Mouse (Mus musculus): Measurements from ENCODE around the gene Rasgrp2. TPM values are rescaled to one million over a fixed set of nuclear protein-coding genes. Genes with fewer than 3 reads are reported as not detected.

Gene Rasgrp2
- polyA plus RNA-seq, 1 experiment = 8.4 TPM

DNA sequence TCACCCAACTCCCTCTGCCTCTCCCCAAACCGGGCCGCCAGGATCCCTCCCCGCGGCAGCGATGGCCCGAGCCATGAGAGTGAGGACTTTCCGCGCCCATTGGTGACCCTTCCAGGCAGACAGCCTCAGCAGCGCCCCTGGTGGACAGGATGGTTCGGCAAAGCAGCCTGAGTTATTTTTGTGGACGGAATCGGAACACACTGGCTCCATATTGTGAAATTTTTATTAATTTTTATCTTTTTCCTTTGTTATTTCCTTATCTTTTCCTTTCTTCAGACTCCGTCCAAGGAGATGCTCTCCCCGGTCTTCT, 22.9 kb upstream of the Rasgrp2 start:
- TF ChIP-seq CTCF (IDR thresholded peaks at IDR 0.05; ENCODE audit: control insufficient read depth, insufficient read depth, insufficient replicate concordance, low read depth, low read length) = peak; percentile 46; the same call in 1 of the 2 replicates
- TF ChIP-seq POLR2A (IDR thresholded peaks at IDR 0.05; ENCODE audit: control insufficient read depth, low read depth, low read length) = no peak
- Histone ChIP-seq H3K4me3 (ENCODE audit: control insufficient read depth, low read depth, low read length) (no peak overlapping the region), H3K27me3 (ENCODE audit: control insufficient read depth, insufficient read depth, low read length) (no peaks in the 10 kb centered on the region), H3K27ac (ENCODE audit: control insufficient read depth, insufficient read depth, low read depth, low read length) (no peak overlapping the region), H3K36me3 (ENCODE audit: control insufficient read depth, insufficient read depth, low read length) (peaks cover 13% of the 10 kb centered on the region), H3K4me1 (ENCODE audit: control insufficient read depth, insufficient read depth, low read length) (peaks cover 2% of the 10 kb centered on the region; the same call in 1 of the 2 replicates)

DNA sequence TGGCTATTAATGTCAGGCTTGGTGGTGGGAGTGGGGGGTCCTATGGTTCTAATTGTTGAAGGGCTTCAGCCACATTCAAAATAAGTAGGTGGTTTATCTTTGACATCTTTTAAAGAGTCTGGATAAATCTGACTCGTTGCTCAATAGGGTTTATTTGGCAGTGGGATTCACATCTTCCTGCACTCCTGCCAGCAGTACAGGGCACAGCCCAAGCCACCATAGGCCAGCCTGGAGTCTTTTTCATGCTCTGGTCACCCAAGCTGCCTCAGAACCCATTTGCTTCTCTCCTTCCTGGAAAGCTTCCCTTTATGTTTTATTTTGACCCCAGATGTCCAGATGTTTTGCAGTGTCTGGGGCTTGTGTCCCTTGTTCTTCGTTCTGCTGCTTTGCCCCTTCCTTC, 22.5 kb upstream of the Rasgrp2 start:
- Histone ChIP-seq H3K36me3 (ENCODE audit: control insufficient read depth, insufficient read depth, low read length) (peaks cover 11% of the 10 kb centered on the region), H3K4me3 (ENCODE audit: control insufficient read depth, low read depth, low read length) (no peak overlapping the region), H3K27me3 (ENCODE audit: control insufficient read depth, insufficient read depth, low read length) (no peaks in the 10 kb centered on the region), H3K27ac (ENCODE audit: control insufficient read depth, insufficient read depth, low read depth, low read length) (no peak overlapping the region), H3K4me1 (ENCODE audit: control insufficient read depth, insufficient read depth, low read length) (peaks cover 2% of the 10 kb centered on the region; the same call in 1 of the 2 replicates)
- TF ChIP-seq POLR2A (IDR thresholded peaks at IDR 0.05; ENCODE audit: control insufficient read depth, low read depth, low read length) (no peak), CTCF (IDR thresholded peaks at IDR 0.05; ENCODE audit: control insufficient read depth, insufficient read depth, insufficient replicate concordance, low read depth, low read length) (no peak)

DNA sequence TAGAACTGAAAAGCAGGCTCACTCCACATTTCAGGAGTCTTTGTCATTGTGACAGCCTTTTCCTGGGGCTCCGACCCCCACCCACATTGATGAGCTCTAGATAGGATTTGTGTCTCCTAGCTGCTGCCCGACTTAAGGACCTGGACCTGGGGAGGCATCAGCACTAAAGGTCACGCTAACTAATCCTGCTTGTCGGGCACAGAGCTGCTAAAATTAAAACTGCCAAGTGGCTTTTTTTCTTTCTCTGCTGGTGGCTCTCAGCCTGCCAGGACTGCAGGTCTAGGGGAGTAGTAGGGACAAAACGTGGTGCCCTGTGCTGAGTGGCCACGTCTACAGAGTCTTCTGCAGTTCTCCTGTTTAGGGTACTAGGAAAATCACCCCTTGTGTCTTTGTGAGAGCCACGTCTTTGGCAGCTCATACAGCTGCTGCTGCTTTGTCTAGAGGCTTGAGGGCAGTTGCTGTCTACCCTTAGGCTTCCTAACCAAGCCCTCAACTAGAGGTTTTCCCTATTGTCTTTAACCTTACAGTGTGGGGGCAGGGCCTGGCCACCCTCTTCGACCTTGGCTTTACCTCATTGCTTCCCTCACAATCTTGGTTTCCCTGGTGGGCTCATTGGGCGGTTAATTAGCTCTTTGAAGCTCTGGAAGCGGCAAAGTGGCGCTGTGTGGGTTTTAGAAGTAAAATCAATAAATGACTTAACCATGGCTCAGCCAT, 21.7 kb upstream of the Rasgrp2 start:
- Histone ChIP-seq H3K4me1 (ENCODE audit: control insufficient read depth, insufficient read depth, low read length) (peaks cover 2% of the 10 kb centered on the region; the same call in 1 of the 2 replicates), H3K27ac (ENCODE audit: control insufficient read depth, insufficient read depth, low read depth, low read length) (no peak overlapping the region), H3K4me3 (ENCODE audit: control insufficient read depth, low read depth, low read length) (no peak overlapping the region), H3K36me3 (ENCODE audit: control insufficient read depth, insufficient read depth, low read length) (peaks cover 11% of the 10 kb centered on the region), H3K27me3 (ENCODE audit: control insufficient read depth, insufficient read depth, low read length) (no peaks in the 10 kb centered on the region)
- TF ChIP-seq POLR2A (IDR thresholded peaks at IDR 0.05; ENCODE audit: control insufficient read depth, low read depth, low read length) = no peak
- no peak for TF ChIP-seq CTCF (IDR thresholded peaks at IDR 0.05; ENCODE audit: control insufficient read depth, insufficient read depth, insufficient replicate concordance, low read depth, low read length)

DNA sequence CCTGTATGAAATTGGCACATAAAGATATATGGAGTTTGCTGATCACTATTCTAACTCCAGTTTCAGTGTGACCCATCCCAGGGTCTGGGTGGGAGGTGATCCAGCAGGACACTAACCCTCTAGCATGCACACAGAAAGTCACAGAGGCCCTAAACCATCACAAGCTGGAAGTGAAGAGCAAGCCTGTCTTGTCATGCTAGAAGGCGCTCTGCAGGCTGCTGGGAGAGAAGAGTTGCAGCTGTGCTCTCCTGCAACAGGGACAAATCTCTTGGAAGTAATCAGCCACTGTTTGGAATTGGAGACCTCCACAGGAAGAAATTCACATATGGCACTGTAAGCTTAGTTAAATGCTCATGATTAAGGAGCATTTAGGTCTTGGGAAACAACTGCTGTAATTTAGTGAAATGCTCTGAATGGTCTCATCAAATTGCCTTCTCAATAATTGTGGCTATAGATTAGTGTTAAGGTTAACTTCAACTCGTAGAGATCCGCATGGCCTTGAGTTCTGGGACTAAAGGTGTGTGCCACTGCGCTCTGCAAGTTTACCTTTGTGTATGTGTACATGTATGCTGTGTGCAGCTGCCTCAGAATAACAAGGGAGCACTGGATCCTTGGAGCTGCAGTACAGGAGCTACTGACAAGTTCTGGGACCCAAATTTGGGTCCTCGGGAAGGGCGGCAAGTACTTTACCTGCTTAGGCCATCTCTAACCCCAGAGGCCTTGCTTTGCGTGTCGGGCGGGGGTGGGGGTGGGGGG, 18.6 kb upstream of the Rasgrp2 start:
- H3K27ac ChIP-seq (ENCODE audit: control insufficient read depth, insufficient read depth, low read depth, low read length) = no peak overlapping the region
- no peak overlapping the region for H3K4me3 ChIP-seq (ENCODE audit: control insufficient read depth, low read depth, low read length)
- H3K36me3 ChIP-seq (ENCODE audit: control insufficient read depth, insufficient read depth, low read length) = peaks cover 3% of the 10 kb centered on the region; the same call in 1 of the 2 replicates
- no peak for TF ChIP-seq CTCF (IDR thresholded peaks at IDR 0.05; ENCODE audit: control insufficient read depth, insufficient read depth, insufficient replicate concordance, low read depth, low read length)
- no peaks in the 10 kb centered on the region for H3K27me3 ChIP-seq (ENCODE audit: control insufficient read depth, insufficient read depth, low read length)
- 0 out of 2 replicates have a peak, but pooled peaks cover 2% of the 10 kb centered on the region for H3K4me1 ChIP-seq (ENCODE audit: control insufficient read depth, insufficient read depth, low read length)

- H3K4me3 ChIP-seq (ENCODE audit: control insufficient read depth, low read depth, low read length) = no peak overlapping the region
- H3K27me3 ChIP-seq (ENCODE audit: control insufficient read depth, insufficient read depth, low read length) = no peaks in the 10 kb centered on the region
- no peaks in the 10 kb centered on the region for H3K4me1 ChIP-seq (ENCODE audit: control insufficient read depth, insufficient read depth, low read length)
- no peaks in the 10 kb centered on the region for H3K36me3 ChIP-seq (ENCODE audit: control insufficient read depth, insufficient read depth, low read length)
- TF ChIP-seq CTCF (IDR thresholded peaks at IDR 0.05; ENCODE audit: control insufficient read depth, insufficient read depth, insufficient replicate concordance, low read depth, low read length) = no peak
- no peak for TF ChIP-seq POLR2A (IDR thresholded peaks at IDR 0.05; ENCODE audit: control insufficient read depth, low read depth, low read length)
- H3K27ac ChIP-seq (ENCODE audit: control insufficient read depth, insufficient read depth, low read depth, low read length) = no peak overlapping the region
Observed at GRCm38 (mm10) chr19:6381238-6381637, 17.9 kb upstream of the Rasgrp2 start.

- H3K4me3 ChIP-seq (ENCODE audit: control insufficient read depth, low read depth, low read length) = no peak overlapping the region
- H3K4me1 ChIP-seq (ENCODE audit: control insufficient read depth, insufficient read depth, low read length) = no peaks in the 10 kb centered on the region
- H3K36me3 ChIP-seq (ENCODE audit: control insufficient read depth, insufficient read depth, low read length) = no peaks in the 10 kb centered on the region
- H3K27ac ChIP-seq (ENCODE audit: control insufficient read depth, insufficient read depth, low read depth, low read length) = no peak overlapping the region
- no peaks in the 10 kb centered on the region for H3K27me3 ChIP-seq (ENCODE audit: control insufficient read depth, insufficient read depth, low read length)
- TF ChIP-seq CTCF (IDR thresholded peaks at IDR 0.05; ENCODE audit: control insufficient read depth, insufficient read depth, insufficient replicate concordance, low read depth, low read length) (no peak), POLR2A (IDR thresholded peaks at IDR 0.05; ENCODE audit: control insufficient read depth, low read depth, low read length) (no peak)
Observed at GRCm38 (mm10) chr19:6382323-6382924, 16.7 kb upstream of the Rasgrp2 start.

- H3K36me3 ChIP-seq (ENCODE audit: control insufficient read depth, insufficient read depth, low read length) = no peaks in the 10 kb centered on the region
- H3K27ac ChIP-seq (ENCODE audit: control insufficient read depth, insufficient read depth, low read depth, low read length) = no peak overlapping the region
- no peak overlapping the region for H3K4me3 ChIP-seq (ENCODE audit: control insufficient read depth, low read depth, low read length)
- TF ChIP-seq CTCF (IDR thresholded peaks at IDR 0.05; ENCODE audit: control insufficient read depth, insufficient read depth, insufficient replicate concordance, low read depth, low read length) (no peak), POLR2A (IDR thresholded peaks at IDR 0.05; ENCODE audit: control insufficient read depth, low read depth, low read length) (no peak)
- no peaks in the 10 kb centered on the region for H3K27me3 ChIP-seq (ENCODE audit: control insufficient read depth, insufficient read depth, low read length)
- no peaks in the 10 kb centered on the region for H3K4me1 ChIP-seq (ENCODE audit: control insufficient read depth, insufficient read depth, low read length)
Observed at GRCm38 (mm10) chr19:6383470-6383869, 15.7 kb upstream of the Rasgrp2 start.
